Mouse (Mus musculus): ENCODE measurements around the gene Banf2. TPM values are rescaled to one million over a fixed set of nuclear protein-coding genes. Genes with fewer than 3 reads are reported as not detected.

The Banf2 gene
- not detected in 2 replicates for polyA plus RNA-seq (2015; fragmentation: Nextera tagmentation; extraction: Ambion mirVana)

DNA sequence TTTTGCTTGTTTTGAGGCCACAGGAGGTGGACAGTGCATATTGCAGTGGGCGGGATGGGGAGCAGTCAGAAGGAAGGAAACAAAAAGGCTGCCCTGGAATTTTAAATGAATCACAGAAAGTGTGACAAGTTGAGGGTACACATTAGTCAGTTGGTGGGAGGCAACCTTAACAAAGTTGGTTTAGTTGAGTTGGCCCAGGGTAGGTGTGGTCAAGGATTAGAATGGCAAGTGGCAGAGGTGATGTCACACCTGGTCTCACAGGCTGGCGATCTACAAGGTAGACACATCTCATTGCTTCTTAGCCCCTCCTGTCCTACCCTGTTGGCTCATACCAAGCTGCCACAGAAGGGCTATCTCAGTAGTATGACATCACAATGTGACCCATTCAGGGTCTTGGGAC lies at the start of gene Banf2:
Gene Banf2, plus strand, starts transcription at position 396 of the 400 bp plus-strand sequence.
- no peaks in the 10 kb centered on the region for H3K4me1 ChIP-seq (ENCODE audit: control insufficient read depth, insufficient read depth, low read length)
- no peak within 1 kb of the TSS for H3K9ac ChIP-seq (ENCODE audit: low read depth, low read length)
- H3K4me2 ChIP-seq (ENCODE audit: low read depth, low read length) = no peak within 1 kb of the TSS
- H3K27me3 ChIP-seq (replicated peaks; ENCODE audit: control insufficient read depth, insufficient read depth, low read length) = no peaks in the 10 kb centered on the region
- 93% methylated on average over 2 of the region's 2 CpGs for WGBS
- H3K27ac ChIP-seq (ENCODE audit: low read length) = no peak within 1 kb of the TSS
- H3K9me3 ChIP-seq (ENCODE audit: control insufficient read depth, low read length) = no peaks in the 10 kb centered on the region
- ATAC-seq = no peak
- no peak within 1 kb of the TSS for H3K4me3 ChIP-seq (ENCODE audit: low read length)
- H3K36me3 ChIP-seq (ENCODE audit: control insufficient read depth, insufficient read depth, low read length) = no peaks in the 10 kb centered on the region

DNA sequence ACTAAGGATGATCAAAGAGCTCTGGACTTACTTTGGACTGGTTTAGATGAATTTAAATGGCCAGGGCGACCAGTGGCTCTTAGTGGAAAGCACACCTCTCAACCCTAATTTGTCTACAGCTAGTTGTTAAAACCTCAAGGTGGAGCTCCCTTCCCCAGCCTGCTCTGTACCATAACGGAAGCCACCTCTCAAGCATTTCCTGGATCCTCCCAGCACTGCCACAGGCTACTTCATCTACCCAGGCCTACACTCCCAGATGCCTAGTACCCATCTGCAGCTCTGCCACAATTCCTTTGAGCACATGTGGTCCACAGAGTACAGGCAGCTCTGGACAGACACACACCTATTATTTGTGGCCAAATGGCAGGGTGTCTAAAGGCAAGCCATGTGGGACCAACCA lies 49.4 kb upstream of the Banf2 start:
- Histone ChIP-seq H3K27ac (ENCODE audit: low read length) (no peak overlapping the region), H3K27me3 (replicated peaks; ENCODE audit: control insufficient read depth, insufficient read depth, low read length) (no peaks in the 10 kb centered on the region), H3K4me3 (ENCODE audit: low read length) (no peak overlapping the region), H3K4me2 (ENCODE audit: low read depth, low read length) (no peak overlapping the region), H3K36me3 (ENCODE audit: control insufficient read depth, insufficient read depth, low read length) (peaks cover 7% of the 10 kb centered on the region), H3K4me1 (ENCODE audit: control insufficient read depth, insufficient read depth, low read length) (0 out of 2 replicates have a peak, but pooled peaks cover 4% of the 10 kb centered on the region), H3K9me3 (ENCODE audit: control insufficient read depth, low read length) (no peaks in the 10 kb centered on the region), H3K9ac (ENCODE audit: low read depth, low read length) (no peak overlapping the region)
- no peak for ATAC-seq
- WGBS = 57% methylated on average over 2 of the region's 2 CpGs

DNA sequence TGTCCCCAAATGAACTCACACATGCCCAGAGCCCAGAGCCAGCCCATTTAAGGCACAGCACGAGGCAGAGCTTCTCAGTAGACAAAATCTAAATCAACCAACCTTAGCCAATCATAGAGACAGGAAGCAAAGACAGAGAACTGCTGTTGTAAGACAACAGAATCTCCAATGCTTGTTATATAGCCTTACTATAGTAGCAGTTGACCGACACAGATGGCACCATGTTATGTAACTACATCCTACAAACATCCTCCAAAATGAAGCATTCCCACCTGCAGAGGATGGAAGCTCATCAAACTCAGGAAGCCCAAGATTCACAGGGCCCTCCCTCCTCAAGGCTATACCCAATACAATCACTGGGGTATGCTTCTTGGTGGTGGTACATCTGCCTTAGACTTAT lies 45.4 kb upstream of the Banf2 start:
- H3K27me3 ChIP-seq (replicated peaks; ENCODE audit: control insufficient read depth, insufficient read depth, low read length) = no peaks in the 10 kb centered on the region
- no peak overlapping the region for H3K9ac ChIP-seq (ENCODE audit: low read depth, low read length)
- peaks cover 7% of the 10 kb centered on the region for H3K36me3 ChIP-seq (ENCODE audit: control insufficient read depth, insufficient read depth, low read length)
- ATAC-seq = no peak
- no peak overlapping the region for H3K4me3 ChIP-seq (ENCODE audit: low read length)
- H3K27ac ChIP-seq (ENCODE audit: low read length) = no peak overlapping the region
- H3K9me3 ChIP-seq (ENCODE audit: control insufficient read depth, low read length) = no peaks in the 10 kb centered on the region
- H3K4me2 ChIP-seq (ENCODE audit: low read depth, low read length) = no peak overlapping the region
- 74% methylated on average over 2 of the region's 2 CpGs for WGBS
- peaks cover 8% of the 10 kb centered on the region for H3K4me1 ChIP-seq (ENCODE audit: control insufficient read depth, insufficient read depth, low read length)

DNA sequence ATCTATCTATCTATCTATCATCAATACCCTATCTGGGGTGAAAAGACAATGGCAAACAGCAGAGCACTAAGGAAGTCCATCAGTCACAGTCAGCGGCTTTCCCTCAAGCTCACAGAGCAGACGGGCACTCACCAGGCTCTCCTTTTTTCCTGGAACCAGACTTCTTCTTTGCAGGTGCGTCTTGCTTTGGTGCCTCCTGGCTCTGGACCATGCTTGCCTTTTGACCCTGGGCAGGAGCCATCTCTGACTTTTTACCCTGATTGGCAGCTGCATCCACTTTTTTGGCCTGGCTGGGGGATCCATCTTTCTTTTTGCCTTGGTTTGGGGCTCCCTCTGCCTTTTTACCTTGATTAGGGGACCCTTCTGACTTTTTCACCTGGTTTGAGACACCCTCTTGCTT lies 44.8 kb upstream of the Banf2 start:
- H3K9ac ChIP-seq (ENCODE audit: low read depth, low read length) = no peak overlapping the region
- H3K4me2 ChIP-seq (ENCODE audit: low read depth, low read length) = no peak overlapping the region
- ATAC-seq = no peak
- H3K4me3 ChIP-seq (ENCODE audit: low read length) = no peak overlapping the region
- 89% methylated on average over 3 of the region's 3 CpGs for whole genome bisulfite sequencing
- H3K36me3 ChIP-seq (ENCODE audit: control insufficient read depth, insufficient read depth, low read length) = peaks cover 7% of the 10 kb centered on the region
- no peak overlapping the region for H3K27ac ChIP-seq (ENCODE audit: low read length)
- H3K4me1 ChIP-seq (ENCODE audit: control insufficient read depth, insufficient read depth, low read length) = peaks cover 11% of the 10 kb centered on the region
- H3K9me3 ChIP-seq (ENCODE audit: control insufficient read depth, low read length) = no peaks in the 10 kb centered on the region
- no peaks in the 10 kb centered on the region for H3K27me3 ChIP-seq (replicated peaks; ENCODE audit: control insufficient read depth, insufficient read depth, low read length)

DNA sequence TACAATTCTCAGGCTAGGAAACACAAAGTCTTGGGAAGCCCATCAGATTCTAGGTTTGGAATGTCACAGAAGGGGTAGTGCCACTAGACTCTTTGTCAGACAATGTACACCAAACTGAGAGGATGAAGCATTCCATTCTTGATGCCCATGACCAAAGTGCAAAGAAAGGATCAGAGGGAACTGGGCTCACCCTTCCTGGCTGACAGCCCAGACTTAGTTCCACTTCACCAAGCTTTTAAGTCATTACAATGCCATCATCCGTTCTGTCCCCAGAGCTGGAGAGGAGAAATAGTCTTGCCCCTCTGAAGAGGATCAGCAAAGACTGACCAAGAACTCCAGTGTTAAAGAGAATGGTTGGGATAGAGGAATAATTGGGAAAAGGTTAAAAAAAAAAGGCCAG lies 41.9 kb upstream of the Banf2 start:
- no peak for ATAC-seq
- no peak overlapping the region for H3K4me2 ChIP-seq (ENCODE audit: low read depth, low read length)
- H3K27me3 ChIP-seq (replicated peaks; ENCODE audit: control insufficient read depth, insufficient read depth, low read length) = no peaks in the 10 kb centered on the region
- H3K27ac ChIP-seq (ENCODE audit: low read length) = no peak overlapping the region
- peaks cover 15% of the 10 kb centered on the region for H3K4me1 ChIP-seq (ENCODE audit: control insufficient read depth, insufficient read depth, low read length)
- H3K36me3 ChIP-seq (ENCODE audit: control insufficient read depth, insufficient read depth, low read length) = 0 out of 2 replicates have a peak, but pooled peaks cover under 1% of the 10 kb centered on the region
- no peaks in the 10 kb centered on the region for H3K9me3 ChIP-seq (ENCODE audit: control insufficient read depth, low read length)
- H3K9ac ChIP-seq (ENCODE audit: low read depth, low read length) = no peak overlapping the region
- WGBS = 57% methylated on average over 1 of the region's 1 CpGs
- H3K4me3 ChIP-seq (ENCODE audit: low read length) = no peak overlapping the region

DNA sequence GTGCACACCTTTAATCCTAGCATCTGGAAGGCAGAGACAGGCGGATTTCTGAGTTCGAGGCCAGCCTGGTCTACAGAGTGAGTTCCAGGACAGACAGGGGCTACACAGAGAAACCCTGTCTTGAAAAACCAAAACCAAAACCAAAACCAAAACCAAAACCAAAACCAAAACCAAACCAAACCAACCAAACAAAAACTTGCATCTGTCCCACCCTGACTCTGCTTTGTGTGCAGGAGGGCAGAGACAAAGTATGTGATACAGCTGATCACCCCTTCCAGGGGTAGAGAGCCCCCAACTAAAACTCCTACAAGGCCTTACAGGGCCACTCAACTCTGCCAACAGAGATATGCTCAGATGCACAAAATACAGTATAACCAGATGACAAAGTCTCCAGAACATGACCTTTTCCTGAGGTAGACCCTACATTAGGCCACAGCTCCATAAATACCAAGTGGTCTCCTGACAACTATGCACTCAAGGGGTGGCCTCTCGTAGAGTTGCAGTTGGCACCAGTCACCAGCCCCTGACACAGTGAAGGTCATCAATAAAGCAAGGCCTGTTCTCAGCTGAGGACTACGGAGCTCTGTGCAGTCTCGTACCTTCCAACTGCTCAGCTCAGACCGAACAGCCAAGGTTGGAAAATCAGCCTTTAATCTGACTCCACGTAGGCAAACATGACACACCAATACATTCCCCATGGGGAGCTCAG lies 40.7 kb upstream of the Banf2 start:
- WGBS = 74% methylated on average over 7 of the region's 7 CpGs
- Histone ChIP-seq H3K4me2 (ENCODE audit: low read depth, low read length) (no peak overlapping the region), H3K9ac (ENCODE audit: low read depth, low read length) (no peak overlapping the region), H3K9me3 (ENCODE audit: control insufficient read depth, low read length) (no peaks in the 10 kb centered on the region), H3K27me3 (replicated peaks; ENCODE audit: control insufficient read depth, insufficient read depth, low read length) (no peaks in the 10 kb centered on the region), H3K4me3 (ENCODE audit: low read length) (no peak overlapping the region), H3K36me3 (ENCODE audit: control insufficient read depth, insufficient read depth, low read length) (no peaks in the 10 kb centered on the region), H3K4me1 (ENCODE audit: control insufficient read depth, insufficient read depth, low read length) (peaks cover 15% of the 10 kb centered on the region), H3K27ac (ENCODE audit: low read length) (no peak overlapping the region)
- ATAC-seq = peak; percentile 35

DNA sequence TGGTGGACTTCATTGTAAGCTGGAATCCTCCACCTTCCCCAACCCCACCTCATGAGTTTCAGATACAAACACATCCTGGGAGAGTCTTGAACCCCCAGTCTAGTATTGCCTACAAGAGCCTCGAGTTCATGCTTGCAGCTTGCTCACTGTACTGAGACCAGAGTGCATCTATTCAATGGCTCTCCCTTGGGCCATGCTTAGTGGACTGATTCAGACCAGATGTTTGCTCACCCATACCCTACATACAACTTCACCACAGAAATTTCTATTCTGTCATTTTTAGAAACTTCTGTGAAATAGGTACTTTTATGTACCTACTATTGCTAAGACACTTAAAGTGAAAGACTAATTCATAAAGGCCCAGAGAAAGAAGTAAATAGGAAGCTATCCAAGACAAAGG lies 39.9 kb upstream of the Banf2 start:
- ATAC-seq = no peak
- H3K4me1 ChIP-seq (ENCODE audit: control insufficient read depth, insufficient read depth, low read length) = peaks cover 15% of the 10 kb centered on the region
- no peak overlapping the region for H3K27ac ChIP-seq (ENCODE audit: low read length)
- 82% methylated on average over 1 of the region's 1 CpGs for WGBS
- no peak overlapping the region for H3K4me3 ChIP-seq (ENCODE audit: low read length)
- H3K9me3 ChIP-seq (ENCODE audit: control insufficient read depth, low read length) = no peaks in the 10 kb centered on the region
- no peaks in the 10 kb centered on the region for H3K36me3 ChIP-seq (ENCODE audit: control insufficient read depth, insufficient read depth, low read length)
- no peak overlapping the region for H3K9ac ChIP-seq (ENCODE audit: low read depth, low read length)
- H3K4me2 ChIP-seq (ENCODE audit: low read depth, low read length) = no peak overlapping the region
- no peaks in the 10 kb centered on the region for H3K27me3 ChIP-seq (replicated peaks; ENCODE audit: control insufficient read depth, insufficient read depth, low read length)

DNA sequence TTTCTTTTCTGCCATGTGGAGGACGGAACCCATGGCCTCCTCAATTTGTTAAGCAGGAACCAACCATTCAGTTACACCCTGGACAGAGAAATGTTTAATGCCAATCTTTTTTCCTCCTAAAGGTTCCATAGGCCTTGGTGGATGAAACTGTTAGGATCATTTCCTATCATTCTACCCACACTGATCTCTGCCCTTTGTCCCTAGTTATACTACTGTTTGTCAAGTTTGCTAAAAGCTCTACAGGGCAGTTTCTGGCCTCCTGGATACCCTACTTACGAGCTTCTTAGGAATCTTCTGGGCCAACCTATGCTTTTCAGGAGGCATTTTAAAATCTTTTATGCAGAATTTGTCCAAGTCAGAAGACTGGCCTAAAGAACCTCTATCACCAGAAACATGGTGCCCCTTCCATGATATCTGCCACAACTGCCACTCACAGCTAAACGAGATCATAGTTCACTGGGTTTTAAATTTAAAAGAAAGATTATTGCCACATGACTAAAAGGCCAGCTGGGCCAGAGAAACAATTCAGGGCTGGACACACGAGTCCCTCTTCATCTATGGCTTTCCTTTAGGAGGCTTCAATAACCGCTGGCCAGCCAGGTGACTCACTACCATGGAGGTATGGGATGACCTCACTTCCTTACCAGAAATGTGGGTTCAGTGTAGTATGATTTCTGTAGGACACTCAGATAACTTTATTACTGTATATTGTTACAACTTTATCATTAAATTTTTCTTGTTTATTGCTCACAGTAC lies 30.5 kb upstream of the Banf2 start:
- no peaks in the 10 kb centered on the region for H3K9me3 ChIP-seq (ENCODE audit: control insufficient read depth, low read length)
- H3K4me3 ChIP-seq (ENCODE audit: low read length) = no peak overlapping the region
- H3K4me1 ChIP-seq (ENCODE audit: control insufficient read depth, insufficient read depth, low read length) = peaks cover 48% of the 10 kb centered on the region
- no peaks in the 10 kb centered on the region for H3K27me3 ChIP-seq (replicated peaks; ENCODE audit: control insufficient read depth, insufficient read depth, low read length)
- peak overlapping the region; percentile 38; the same call in 1 of the 2 replicates for H3K27ac ChIP-seq (ENCODE audit: low read length)
- H3K4me2 ChIP-seq (ENCODE audit: low read depth, low read length) = 0 out of 2 replicates have a peak overlapping the region, but pooled peaks have one; percentile 20
- 77% methylated on average over 5 of the region's 5 CpGs for WGBS
- no peak overlapping the region for H3K9ac ChIP-seq (ENCODE audit: low read depth, low read length)
- no peaks in the 10 kb centered on the region for H3K36me3 ChIP-seq (ENCODE audit: control insufficient read depth, insufficient read depth, low read length)
- peak; percentile 57 for ATAC-seq

DNA sequence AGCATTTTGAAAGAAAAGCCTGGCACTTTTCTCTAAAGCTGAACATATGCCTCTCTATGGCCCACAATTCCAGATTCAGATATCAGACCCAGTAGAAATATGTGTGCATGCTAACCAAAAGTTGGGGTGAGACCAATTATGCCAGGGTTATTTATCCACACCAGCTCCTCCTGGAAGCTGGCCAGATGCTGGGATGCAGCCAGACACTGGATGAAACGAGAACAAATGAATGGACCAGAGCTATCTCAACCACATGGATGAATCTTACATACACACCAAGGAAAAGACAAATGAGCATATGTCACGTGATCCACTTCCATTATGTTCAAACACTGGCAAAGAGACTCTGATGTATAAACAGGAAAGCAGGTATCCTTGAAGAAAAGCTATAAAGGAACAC lies 29.3 kb upstream of the Banf2 start:
- H3K4me2 ChIP-seq (ENCODE audit: low read depth, low read length) = no peak overlapping the region
- H3K9ac ChIP-seq (ENCODE audit: low read depth, low read length) = no peak overlapping the region
- no peak overlapping the region for H3K27ac ChIP-seq (ENCODE audit: low read length)
- H3K27me3 ChIP-seq (replicated peaks; ENCODE audit: control insufficient read depth, insufficient read depth, low read length) = no peaks in the 10 kb centered on the region
- no peaks in the 10 kb centered on the region for H3K9me3 ChIP-seq (ENCODE audit: control insufficient read depth, low read length)
- 48% methylated on average over 2 of the region's 2 CpGs for WGBS
- H3K4me1 ChIP-seq (ENCODE audit: control insufficient read depth, insufficient read depth, low read length) = peaks cover 57% of the 10 kb centered on the region
- H3K4me3 ChIP-seq (ENCODE audit: low read length) = no peak overlapping the region
- H3K36me3 ChIP-seq (ENCODE audit: control insufficient read depth, insufficient read depth, low read length) = no peaks in the 10 kb centered on the region
- no peak for ATAC-seq

Data from intestine, embryonic 16.5 days (tissue).